Mouse (Mus musculus) hindbrain, embryonic 13.5 days (tissue): ENCODE measurements around the gene Polq. TPM values are rescaled to one million over a fixed set of nuclear protein-coding genes. Genes with fewer than 3 reads are reported as not detected.

Source experiments
- ATAC-seq: fragments of 200-750 bp; cut with Nextera tagmentation; 2 replicates; pipeline ENCODE4 v1.8.0; 2017; ENCODE audit warnings: moderate TSS enrichment; ENCODE audit not compliant: low FRiP score
- H3K27ac ChIP-seq: fragments of 300-500 bp; sonication (generic); 2 replicates; pipeline ENCODE4 v1.5.1; 2015; ENCODE audit warnings: inconsistent platforms, mild to moderate bottlenecking, moderate library complexity
- H3K27me3 ChIP-seq: fragments of 300-500 bp; sonication (generic); 2 replicates; pipeline ENCODE4 v1.6.1; 2015; ENCODE audit warnings: mild to moderate bottlenecking, inconsistent platforms
- H3K36me3 ChIP-seq: fragments of 300-500 bp; sonication (generic); 2 replicates; pipeline ENCODE4 v1.6.1; 2015; ENCODE audit warnings: mild to moderate bottlenecking, inconsistent platforms
- H3K4me1 ChIP-seq: fragments of 300-500 bp; sonication (generic); replicated peaks from 2 replicates; pipeline ENCODE4 v1.6.1; 2015; ENCODE audit warnings: inconsistent platforms
- H3K4me2 ChIP-seq: fragments of 300-500 bp; sonication (generic); 2 replicates; pipeline ENCODE4 v1.6.1; 2015; ENCODE audit warnings: inconsistent platforms, mild to moderate bottlenecking, moderate library complexity
- H3K4me3 ChIP-seq: fragments of 300-500 bp; sonication (generic); 2 replicates; pipeline ENCODE4 v1.5.1; 2015; ENCODE audit warnings: mild to moderate bottlenecking, inconsistent platforms
- H3K9ac ChIP-seq: fragments of 300-500 bp; sonication (generic); 2 replicates; pipeline ENCODE4 v1.6.1; 2015; ENCODE audit warnings: mild to moderate bottlenecking, inconsistent platforms
- H3K9me3 ChIP-seq: fragments of 300-500 bp; sonication (generic); 2 replicates; pipeline ENCODE4 v1.6.1; 2016; ENCODE audit warnings: inconsistent platforms
- WGBS: fragments of 180-500 bp; shearing (Covaris S2); methylation state at CpG from one replicate; pipeline ENCODE4 v1.1.7; 2015; 5-methylcytosine and 5-hydroxymethylcytosine counted together
- polyA plus RNA-seq: library from polyadenylated mRNA; unstranded; fragments of >200 nt; fragmentation: Nextera tagmentation; extraction: Ambion mirVana; gene quantifications from 2 replicates; pipeline ENCODE4 v1.2.1, GENCODE M21; 2015

The Polq gene
- polyA plus RNA-seq, 1 experiment from 2014 or later = 3.1 TPM

GRCm38 (mm10) chr16:37010370-37010769, 1.2 kb upstream of the Polq start:
- Histone ChIP-seq H3K27ac (no peak overlapping the region), H3K27me3 (no peaks in the 10 kb centered on the region), H3K4me3 (no peak overlapping the region), H3K36me3 (no peaks in the 10 kb centered on the region), H3K4me2 (no peak overlapping the region), H3K9me3 (no peaks in the 10 kb centered on the region), H3K4me1 (peaks cover 12% of the 10 kb centered on the region), H3K9ac (no peak overlapping the region)
- peak; percentile 19; the same call in 1 of the 2 replicates for ATAC-seq
- WGBS = 65% methylated on average over 4 of the region's 4 CpGs

DNA sequence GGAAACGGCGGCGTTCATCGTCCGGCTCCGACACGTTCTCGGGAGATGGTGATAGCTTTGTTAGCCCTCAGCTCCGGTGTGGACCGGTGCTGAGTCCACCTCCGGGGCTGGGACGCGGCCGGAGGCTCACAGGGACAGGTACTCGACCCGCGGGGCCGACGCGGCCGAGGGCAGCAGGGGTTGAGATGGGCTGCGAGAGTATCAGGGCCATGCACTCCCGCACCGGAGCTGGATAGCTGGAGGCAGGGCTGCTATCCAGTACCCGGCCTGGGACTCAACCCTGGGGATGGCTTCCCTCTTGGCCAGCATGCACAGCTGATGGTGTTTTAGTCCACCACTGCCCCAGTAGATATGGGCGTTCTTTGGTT, 320 bp downstream of the Polq start:
- Histone ChIP-seq H3K9me3 (no peaks in the 10 kb centered on the region), H3K27ac (no peak overlapping the region)
- under 1% methylated on average over 26 of the region's 26 CpGs for WGBS

DNA sequence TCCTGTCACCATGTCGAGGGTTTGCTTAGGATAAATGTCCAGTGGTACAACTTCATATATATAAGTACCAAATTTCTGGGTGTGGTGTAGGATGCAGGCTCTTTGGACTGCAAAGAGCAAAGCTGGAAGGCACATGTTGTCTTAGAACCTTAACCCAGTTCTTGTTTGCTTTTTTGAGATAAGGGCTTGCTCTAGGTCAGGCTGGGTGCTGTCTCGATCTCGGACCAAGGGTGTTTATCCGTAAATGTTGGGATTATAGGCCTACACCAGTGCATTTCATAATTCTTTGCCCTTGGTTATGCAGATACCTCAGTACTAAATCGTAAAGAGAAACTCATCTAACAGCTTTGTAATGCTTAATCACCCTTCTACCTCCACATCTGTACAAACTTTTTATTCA, 750 bp downstream of the Polq start:
- ATAC-seq = no peak
- no peak overlapping the region for H3K27ac ChIP-seq

More for the DNA sequence above, 320 bp downstream of the Polq start:
- ATAC-seq = peak; percentile 77
- Histone ChIP-seq H3K36me3 (no peaks in the 10 kb centered on the region), H3K4me2 (peak overlapping the region; percentile 97), H3K27me3 (no peaks in the 10 kb centered on the region), H3K4me3 (peak overlapping the region; percentile 83), H3K4me1 (peaks cover 12% of the 10 kb centered on the region), H3K9ac (peak overlapping the region; percentile 76)

DNA sequence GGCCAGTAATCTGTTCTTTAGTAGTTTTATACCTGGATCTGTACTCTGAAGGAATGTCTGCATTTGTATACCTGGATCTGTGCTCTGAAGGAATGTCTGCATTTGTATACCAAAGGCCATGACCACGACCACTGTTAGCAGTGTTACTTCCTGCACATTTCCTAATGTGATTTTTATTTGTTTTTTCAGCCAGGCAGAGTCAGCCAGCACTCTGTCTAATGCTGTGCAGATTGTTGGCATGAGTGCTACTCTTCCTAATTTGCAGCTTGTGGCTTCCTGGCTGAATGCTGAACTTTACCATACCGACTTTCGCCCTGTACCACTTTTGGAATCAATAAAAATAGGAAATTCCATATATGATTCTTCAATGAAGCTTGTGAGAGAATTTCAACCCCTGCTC, 16.0 kb downstream of the Polq start:
- no peaks in the 10 kb centered on the region for H3K9me3 ChIP-seq
- H3K4me3 ChIP-seq = no peak overlapping the region
- H3K27ac ChIP-seq = no peak overlapping the region
- 94% methylated on average over 3 of the region's 3 CpGs for WGBS
- H3K9ac ChIP-seq = no peak overlapping the region
- H3K27me3 ChIP-seq = no peaks in the 10 kb centered on the region
- no peaks in the 10 kb centered on the region for H3K4me1 ChIP-seq
- no peak for ATAC-seq
- H3K36me3 ChIP-seq = no peaks in the 10 kb centered on the region
- no peak overlapping the region for H3K4me2 ChIP-seq

More for the DNA sequence above, 750 bp downstream of the Polq start:
- peaks cover 12% of the 10 kb centered on the region for H3K4me1 ChIP-seq
- H3K9me3 ChIP-seq = no peaks in the 10 kb centered on the region
- no peaks in the 10 kb centered on the region for H3K36me3 ChIP-seq
- H3K4me3 ChIP-seq = peak overlapping the region; percentile 83
- peak overlapping the region; percentile 76 for H3K9ac ChIP-seq
- peak overlapping the region; percentile 97 for H3K4me2 ChIP-seq
- WGBS = 69% methylated on average over 5 of the region's 5 CpGs
- no peaks in the 10 kb centered on the region for H3K27me3 ChIP-seq

GRCm38 (mm10) chr16:37031996-37032395, 20.4 kb downstream of the Polq start:
- Histone ChIP-seq H3K4me2 (no peak overlapping the region), H3K27me3 (no peaks in the 10 kb centered on the region), H3K27ac (no peak overlapping the region), H3K9ac (no peak overlapping the region), H3K36me3 (peaks cover 12% of the 10 kb centered on the region), H3K4me3 (no peak overlapping the region), H3K4me1 (no peaks in the 10 kb centered on the region), H3K9me3 (no peaks in the 10 kb centered on the region)
- ATAC-seq = no peak
- WGBS = 82% methylated on average over 3 of the region's 3 CpGs

DNA sequence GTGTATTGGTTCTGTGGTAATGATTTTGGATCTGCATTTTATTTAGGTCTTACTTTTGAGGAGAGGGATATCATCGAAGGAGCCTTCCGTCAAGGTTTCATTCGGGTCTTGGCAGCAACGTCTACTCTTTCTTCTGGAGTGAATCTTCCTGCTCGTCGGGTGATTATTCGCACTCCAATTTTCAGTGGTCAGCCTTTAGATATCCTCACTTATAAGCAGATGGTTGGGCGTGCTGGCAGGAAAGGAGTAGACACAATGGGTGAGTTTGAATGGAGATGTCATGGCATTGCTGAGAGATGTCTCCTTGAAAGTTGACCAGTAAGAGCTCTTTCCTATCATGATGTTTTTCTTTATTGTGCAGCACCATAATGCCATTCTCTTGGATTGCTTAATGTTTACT, 23.2 kb downstream of the Polq start:
- H3K9me3 ChIP-seq = no peaks in the 10 kb centered on the region
- H3K4me2 ChIP-seq = no peak overlapping the region
- H3K4me1 ChIP-seq = no peaks in the 10 kb centered on the region
- no peak overlapping the region for H3K9ac ChIP-seq
- no peak for ATAC-seq
- no peak overlapping the region for H3K27ac ChIP-seq
- H3K36me3 ChIP-seq = peaks cover 16% of the 10 kb centered on the region
- H3K4me3 ChIP-seq = no peak overlapping the region
- H3K27me3 ChIP-seq = no peaks in the 10 kb centered on the region
- WGBS = 95% methylated on average over 8 of the region's 8 CpGs

DNA sequence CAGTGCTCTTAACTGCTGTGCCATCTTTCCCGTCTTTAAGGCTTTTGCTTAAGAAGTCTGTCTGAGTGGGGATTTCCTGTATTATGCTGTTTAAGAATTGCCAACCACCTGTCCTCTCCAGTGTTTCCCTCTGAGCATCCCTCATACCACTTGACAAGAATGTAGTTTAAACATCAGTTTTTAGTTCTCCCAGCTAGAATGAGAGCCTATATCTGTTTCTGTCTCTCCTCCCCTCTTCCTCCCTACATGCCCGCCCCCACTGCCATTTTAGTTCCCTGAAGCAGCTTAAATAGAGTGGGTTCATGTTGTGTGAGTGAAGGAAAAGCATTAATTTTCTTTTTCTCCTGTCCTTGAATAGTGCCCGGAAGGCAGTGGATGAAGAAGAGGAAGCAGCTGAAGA, 48.0 kb downstream of the Polq start:
- Histone ChIP-seq H3K4me2 (no peak overlapping the region), H3K9me3 (no peaks in the 10 kb centered on the region), H3K9ac (no peak overlapping the region), H3K36me3 (peaks cover 26% of the 10 kb centered on the region), H3K27me3 (no peaks in the 10 kb centered on the region), H3K4me3 (no peak overlapping the region), H3K27ac (no peak overlapping the region), H3K4me1 (no peaks in the 10 kb centered on the region)
- 94% methylated on average over 3 of the region's 3 CpGs for WGBS
- ATAC-seq = no peak

- H3K4me1 ChIP-seq = no peaks in the 10 kb centered on the region
- peaks cover 26% of the 10 kb centered on the region for H3K36me3 ChIP-seq
- H3K9ac ChIP-seq = no peak overlapping the region
- H3K4me3 ChIP-seq = no peak overlapping the region
- WGBS = 95% methylated on average over 4 of the region's 4 CpGs
- no peaks in the 10 kb centered on the region for H3K9me3 ChIP-seq
- no peak overlapping the region for H3K27ac ChIP-seq
- H3K4me2 ChIP-seq = no peak overlapping the region
- H3K27me3 ChIP-seq = no peaks in the 10 kb centered on the region
- ATAC-seq = no peak
Observed at GRCm38 (mm10) chr16:37061261-37061660, 49.7 kb downstream of the Polq start.

GRCm38 (mm10) chr16:37072354-37072753, 60.8 kb downstream of the Polq start:
- H3K9me3 ChIP-seq = no peaks in the 10 kb centered on the region
- 0 out of 2 replicates have a peak, but pooled peaks cover 5% of the 10 kb centered on the region for H3K36me3 ChIP-seq
- 96% methylated on average over 5 of the region's 5 CpGs for WGBS
- no peak for ATAC-seq
- H3K9ac ChIP-seq = no peak overlapping the region
- no peak overlapping the region for H3K4me2 ChIP-seq
- no peaks in the 10 kb centered on the region for H3K4me1 ChIP-seq
- H3K27ac ChIP-seq = no peak overlapping the region
- no peaks in the 10 kb centered on the region for H3K27me3 ChIP-seq
- H3K4me3 ChIP-seq = no peak overlapping the region

- no peak overlapping the region for H3K4me2 ChIP-seq
- no peak for ATAC-seq
- H3K4me3 ChIP-seq = no peak overlapping the region
- 88% methylated on average over 1 of the region's 1 CpGs for WGBS
- peaks cover 32% of the 10 kb centered on the region for H3K36me3 ChIP-seq
- no peak overlapping the region for H3K27ac ChIP-seq
- H3K9ac ChIP-seq = no peak overlapping the region
- no peaks in the 10 kb centered on the region for H3K27me3 ChIP-seq
- no peaks in the 10 kb centered on the region for H3K4me1 ChIP-seq
- H3K9me3 ChIP-seq = no peaks in the 10 kb centered on the region
Observed at GRCm38 (mm10) chr16:37089648-37090047, 78.1 kb downstream of the Polq start.

- no peak for ATAC-seq
- no peaks in the 10 kb centered on the region for H3K27me3 ChIP-seq
- no peaks in the 10 kb centered on the region for H3K4me1 ChIP-seq
- H3K4me3 ChIP-seq = no peak overlapping the region
- peaks cover 16% of the 10 kb centered on the region; the same call in 1 of the 2 replicates for H3K36me3 ChIP-seq
- H3K27ac ChIP-seq = no peak overlapping the region
- no peak overlapping the region for H3K4me2 ChIP-seq
- 78% methylated on average over 4 of the region's 4 CpGs for WGBS
- no peaks in the 10 kb centered on the region for H3K9me3 ChIP-seq
- H3K9ac ChIP-seq = no peak overlapping the region
Observed at GRCm38 (mm10) chr16:37094169-37094833, 82.7 kb downstream of the Polq start.

GRCm38 (mm10) chr16:37108763-37109162, 97.2 kb downstream of the Polq start:
- 30% methylated on average over 5 of the region's 5 CpGs for WGBS
- H3K9ac ChIP-seq = no peak overlapping the region
- H3K4me2 ChIP-seq = no peak overlapping the region
- no peaks in the 10 kb centered on the region for H3K9me3 ChIP-seq
- no peaks in the 10 kb centered on the region for H3K4me1 ChIP-seq
- no peak overlapping the region for H3K27ac ChIP-seq
- H3K4me3 ChIP-seq = no peak overlapping the region
- peak; percentile 59; the same call in 1 of the 2 replicates for ATAC-seq
- H3K36me3 ChIP-seq = no peaks in the 10 kb centered on the region
- H3K27me3 ChIP-seq = no peaks in the 10 kb centered on the region

- no peaks in the 10 kb centered on the region for H3K27me3 ChIP-seq
- no peaks in the 10 kb centered on the region for H3K4me1 ChIP-seq
- no peak overlapping the region for H3K9ac ChIP-seq
- H3K9me3 ChIP-seq = no peaks in the 10 kb centered on the region
- ATAC-seq = peak; percentile 85; the same call in 1 of the 2 replicates
- H3K4me3 ChIP-seq = no peak overlapping the region
- no peak overlapping the region for H3K27ac ChIP-seq
- no peaks in the 10 kb centered on the region for H3K36me3 ChIP-seq
- H3K4me2 ChIP-seq = no peak overlapping the region
- WGBS = 38% methylated on average over 3 of the region's 3 CpGs
Observed at GRCm38 (mm10) chr16:37109285-37109684, 97.7 kb downstream of the Polq start.
